Mouse (Mus musculus) bone marrow, adult 2 months (tissue): Measurements from ENCODE around the gene Gm20538.

Source experiments
- CTCF ChIP-seq: fragments of 200-500 bp; IDR thresholded peaks from 2 replicates; pipeline ENCODE4 v1.5.1; 2011; ENCODE audit warnings: low read length, control low read depth; ENCODE audit not compliant: control insufficient read depth, insufficient read depth
- POLR2A ChIP-seq: fragments of 200-500 bp; IDR thresholded peaks from 2 replicates; pipeline ENCODE4 v1.6.1; 2011; ENCODE audit warnings: low read depth, mild to moderate bottlenecking, control low read depth, low read length, borderline replicate concordance; ENCODE audit not compliant: control insufficient read depth

- TF ChIP-seq CTCF (no peak), POLR2A (no peak)
Measured at GRCm38 (mm10) chr19:44544372-44544771, 8.3 kb downstream of the Gm20538 start.
